Mouse (Mus musculus) myocyte (in vitro differentiated cells): ENCODE results near the gene Bcl2l1. TPM values are rescaled to one million over a fixed set of nuclear protein-coding genes. Genes with fewer than 3 reads are reported as not detected.

ENCODE experiments used
- H3K27me3 ChIP-seq: one replicate; pipeline ENCODE4 v1.6.1; 2011; ENCODE audit not compliant: control insufficient read depth, insufficient read depth, insufficient read length
- H3K36me3 ChIP-seq: one replicate; pipeline ENCODE4 v1.6.1; 2011; ENCODE audit not compliant: control insufficient read depth, insufficient read depth
- H3K4me2 ChIP-seq: one replicate; pipeline ENCODE4 v1.6.1; 2011; ENCODE audit warnings: low read depth, control low read depth
- H3K4me3 ChIP-seq: one replicate; pipeline ENCODE4 v1.5.1; 2011; ENCODE audit warnings: mild to moderate bottlenecking, control low read depth, moderate library complexity
- H3K79me2 ChIP-seq: one replicate; pipeline ENCODE4 v1.6.1; 2011; ENCODE audit not compliant: control insufficient read depth, insufficient read depth
- H3ac ChIP-seq: one replicate; pipeline ENCODE4 v1.6.1; 2011; ENCODE audit not compliant: control insufficient read depth, insufficient read length
- CEBPB ChIP-seq: IDR thresholded peaks from 2 replicates; pipeline ENCODE4 v1.6.1; 2011; ENCODE audit warnings: mild to moderate bottlenecking, moderate library complexity; ENCODE audit not compliant: poor library complexity, insufficient read depth, severe bottlenecking
- E2F4 ChIP-seq: IDR thresholded peaks from one replicate; pipeline ENCODE4 v1.6.1; 2011; ENCODE audit warnings: mild to moderate bottlenecking, control low read depth, moderate library complexity; ENCODE audit not compliant: insufficient read depth
- MAX ChIP-seq: IDR thresholded peaks from one replicate; pipeline ENCODE4 v1.6.1; 2011; ENCODE audit warnings: low read depth, mild to moderate bottlenecking, control low read depth
- MYOD1 ChIP-seq, 3 experiments: IDR thresholded peaks; one replicate each; pipeline ENCODE4 v1.6.1; 2011; ENCODE audit warnings: control low read depth in 2 of 3, low read depth in 2 of 3, mild to moderate bottlenecking in 2 of 3, moderate library complexity in 1 of 3; ENCODE audit not compliant: insufficient read length in 2 of 3, control insufficient read depth in 1 of 3
- MYOG ChIP-seq, 3 experiments: IDR thresholded peaks; one replicate each; pipeline ENCODE4 v1.6.1; 2011; ENCODE audit warnings: control low read depth in 2 of 3, low read depth in 2 of 3, mild to moderate bottlenecking in 2 of 3; ENCODE audit not compliant: insufficient read length in 2 of 3, control insufficient read depth in 1 of 3, insufficient read depth in 1 of 3
- POLR2A ChIP-seq: IDR thresholded peaks from one replicate; pipeline ENCODE4 v1.6.1; 2011; ENCODE audit warnings: low read depth, mild to moderate bottlenecking, control low read depth, moderate library complexity; ENCODE audit not compliant: insufficient read length
- POLR2AphosphoS2 ChIP-seq: IDR thresholded peaks from one replicate; pipeline ENCODE4 v1.6.1; 2011; ENCODE audit warnings: low read depth, control low read depth; ENCODE audit not compliant: insufficient read length
- REST ChIP-seq: IDR thresholded peaks from one replicate; pipeline ENCODE4 v1.6.1; 2011; ENCODE audit warnings: mild to moderate bottlenecking, control low read depth, moderate library complexity; ENCODE audit not compliant: insufficient read depth, insufficient read length
- SRF ChIP-seq: IDR thresholded peaks from one replicate; pipeline ENCODE4 v1.6.1; 2011; ENCODE audit warnings: low read depth; ENCODE audit not compliant: control insufficient read depth, insufficient read length
- TCF12 ChIP-seq: IDR thresholded peaks from one replicate; pipeline ENCODE4 v1.6.1; 2011; ENCODE audit warnings: mild to moderate bottlenecking, control low read depth; ENCODE audit not compliant: poor library complexity, insufficient read depth, severe bottlenecking
- TCF3 ChIP-seq: IDR thresholded peaks from one replicate; pipeline ENCODE4 v1.6.1; 2011; ENCODE audit warnings: low read depth, control low read depth; ENCODE audit not compliant: insufficient read length
- USF1 ChIP-seq: IDR thresholded peaks from one replicate; pipeline ENCODE4 v1.6.1; 2011; ENCODE audit warnings: low read depth, mild to moderate bottlenecking, control low read depth, moderate library complexity
- polyA plus RNA-seq: library from polyadenylated mRNA; unstranded; fragments of >200 nt; fragmentation: generic; extraction: Trizol; gene quantifications from one replicate; pipeline ENCODE4 v1.2.1, GENCODE M21; 2012; ENCODE audit warnings: missing spikeins

Gene Bcl2l1
- polyA plus RNA-seq, 1 experiment: 57.0 TPM

- peak overlapping the region; percentile 100 for H3K4me2 ChIP-seq
- no peak overlapping the region for H3ac ChIP-seq
- no peaks in the 10 kb centered on the region for H3K27me3 ChIP-seq
- peak overlapping the region; percentile 97 for H3K4me3 ChIP-seq
- no peaks in the 10 kb centered on the region for H3K36me3 ChIP-seq
- TF ChIP-seq USF1 (no peak), MYOG (IDR thresholded peaks at IDR 0.05; ENCODE audit: control insufficient read depth in 1 of 3, insufficient read depth in 1 of 3, insufficient read length in 2 of 3, low read depth in 2 of 3) (no peak), MYOD1 (IDR thresholded peaks at IDR 0.05; ENCODE audit: control insufficient read depth in 1 of 3, insufficient read length in 2 of 3, low read depth in 2 of 3) (no peak), POLR2AphosphoS2 (no peak), SRF (no peak), TCF12 (no peak), E2F4 (no peak), TCF3 (no peak), POLR2A (no peak), CEBPB (no peak), REST (no peak), MAX (no peak)
- H3K79me2 ChIP-seq: peaks cover 24% of the 10 kb centered on the region
Observed at GRCm38 (mm10) chr2:152738341-152738740, 93.2 kb downstream of the Bcl2l1 start.

DNA sequence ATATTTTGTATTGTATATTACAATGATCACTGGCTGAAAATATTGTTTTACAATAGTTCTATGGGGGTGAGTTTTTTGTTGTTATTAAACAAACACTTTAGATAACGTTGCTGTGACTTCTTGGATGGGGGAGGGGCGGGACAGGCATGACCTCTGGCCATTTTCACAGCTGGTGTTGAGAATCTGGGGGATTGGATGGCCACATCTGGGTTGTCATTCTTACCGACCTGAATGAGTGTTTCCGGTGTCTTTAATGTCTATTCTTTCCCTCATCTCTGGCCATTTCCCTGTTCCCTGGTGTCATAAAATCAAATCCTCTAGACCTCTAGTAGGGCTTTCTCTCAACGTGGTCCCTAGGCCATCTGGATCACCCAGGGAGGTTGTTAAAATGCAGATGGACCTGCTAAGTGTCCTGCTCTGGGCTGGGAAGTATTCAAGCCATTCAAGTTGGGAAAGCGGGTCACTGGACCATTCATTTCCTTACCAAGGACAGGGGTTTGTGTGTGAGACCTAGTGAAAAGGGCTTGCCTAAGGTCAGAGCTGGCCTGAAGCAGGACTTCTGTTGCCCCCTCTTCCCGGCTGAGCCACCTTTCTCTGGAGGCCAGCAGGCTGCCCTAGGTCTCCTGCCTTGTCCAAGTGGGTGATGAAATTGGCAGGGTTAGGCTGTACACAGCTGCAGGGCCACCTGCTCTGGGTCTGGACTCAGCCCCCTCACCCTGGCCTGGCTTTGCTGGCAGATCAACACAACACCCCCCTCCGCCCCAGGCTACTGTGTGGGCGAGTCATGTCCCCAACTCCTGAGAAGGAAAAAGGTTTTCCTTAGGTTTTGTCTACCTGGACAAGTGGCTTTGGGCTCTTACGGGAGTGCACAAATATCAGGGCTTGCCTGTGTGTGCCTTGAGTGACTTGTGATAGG, 94.0 kb downstream of the Bcl2l1 start:
- Histone ChIP-seq H3ac (peak overlapping the region; percentile 54), H3K79me2 (peaks cover 24% of the 10 kb centered on the region), H3K27me3 (no peaks in the 10 kb centered on the region), H3K4me3 (peak overlapping the region; percentile 97), H3K36me3 (no peaks in the 10 kb centered on the region), H3K4me2 (peak overlapping the region; percentile 100)
- TF ChIP-seq E2F4 (no peak), POLR2A (peak; percentile 70), SRF (no peak), REST (no peak), USF1 (no peak), MYOD1 (IDR thresholded peaks at IDR 0.05; ENCODE audit: control insufficient read depth in 1 of 3, insufficient read length in 2 of 3, low read depth in 2 of 3) (peak in 2 of 3 experiments; percentile 93 to 98), POLR2AphosphoS2 (peak; percentile 92), CEBPB (peak; percentile 65), TCF12 (peak; percentile 80), TCF3 (peak; percentile 83), MAX (no peak), MYOG (IDR thresholded peaks at IDR 0.05; ENCODE audit: control insufficient read depth in 1 of 3, insufficient read depth in 1 of 3, insufficient read length in 2 of 3, low read depth in 2 of 3) (peak; percentile 44 to 98 (median 93))

GRCm38 (mm10) chr2:152736748-152737147, 94.8 kb downstream of the Bcl2l1 start:
- Histone ChIP-seq H3K4me2 (peak overlapping the region; percentile 100), H3K4me3 (peak overlapping the region; percentile 97), H3K27me3 (no peaks in the 10 kb centered on the region), H3K36me3 (no peaks in the 10 kb centered on the region), H3K79me2 (peaks cover 24% of the 10 kb centered on the region), H3ac (peak overlapping the region; percentile 54)
- TF ChIP-seq E2F4 (no peak), REST (no peak), USF1 (no peak)

DNA sequence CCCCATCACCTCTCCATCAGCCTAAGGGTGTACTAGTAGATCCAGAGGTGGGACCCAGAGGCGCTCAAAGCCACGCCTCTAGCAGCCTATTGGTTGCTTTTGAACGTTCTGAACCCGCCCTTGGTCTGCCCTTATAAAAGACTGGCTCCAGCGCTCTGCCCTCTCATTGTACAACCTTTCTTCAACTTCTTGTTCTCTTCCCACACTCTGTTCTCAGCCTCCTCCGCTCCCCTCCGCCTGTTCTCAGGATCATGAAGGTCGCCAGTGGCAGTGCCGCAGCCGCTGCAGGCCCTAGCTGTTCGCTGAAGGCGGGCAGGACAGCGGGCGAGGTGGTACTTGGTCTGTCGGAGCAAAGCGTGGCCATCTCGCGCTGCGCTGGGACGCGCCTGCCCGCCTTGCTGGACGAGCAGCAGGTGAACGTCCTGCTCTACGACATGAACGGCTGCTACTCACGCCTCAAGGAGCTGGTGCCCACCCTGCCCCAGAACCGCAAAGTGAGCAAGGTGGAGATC, 95.4 kb downstream of the Bcl2l1 start, which contains the start of gene Id1:
TSS of gene Id1 (plus strand) at position 162 of the 512 bp plus-strand sequence.
- TF ChIP-seq E2F4: peak; percentile 65
- no peak for TF ChIP-seq USF1
- TF ChIP-seq MAX: no peak
- TF ChIP-seq SRF: no peak
- no peak for TF ChIP-seq TCF3
- peak in 2 of 3 experiments; percentile 26 to 65 for TF ChIP-seq MYOD1 (IDR thresholded peaks at IDR 0.05; ENCODE audit: control insufficient read depth in 1 of 3, insufficient read length in 2 of 3, low read depth in 2 of 3)
- TF ChIP-seq TCF12: no peak
- TF ChIP-seq POLR2A: peak; percentile 98
- TF ChIP-seq MYOG (IDR thresholded peaks at IDR 0.05; ENCODE audit: control insufficient read depth in 1 of 3, insufficient read depth in 1 of 3, insufficient read length in 2 of 3, low read depth in 2 of 3): peak in 1 of 3 experiments; percentile 25
- TF ChIP-seq REST: peak; percentile 14
- TF ChIP-seq POLR2AphosphoS2: peak; percentile 89
- no peak for TF ChIP-seq CEBPB

More for the DNA sequence above, 95.4 kb downstream of the Bcl2l1 start, which contains the start of gene Id1:
- no peaks in the 10 kb centered on the region for H3K27me3 ChIP-seq
- peak within 1 kb of the TSS; percentile 54 for H3ac ChIP-seq
- peak within 1 kb of the TSS; percentile 97 for H3K4me3 ChIP-seq
- peak within 1 kb of the TSS; percentile 100 for H3K4me2 ChIP-seq
- H3K36me3 ChIP-seq: no peaks in the 10 kb centered on the region
- H3K79me2 ChIP-seq: peaks cover 24% of the 10 kb centered on the region
